ENCODE assay signal across 8 mouse cellular contexts in genomic region chr11:119022068-119022894, GRCm38 (mm10). TPM values are rescaled to one million over a fixed set of nuclear protein-coding genes. Genes with fewer than 3 reads are reported as not detected.
DNase-seq lines count a peak whose midpoint lies in the region; ATAC-seq and TF ChIP-seq lines count a peak whose summit lies in the region.

No protein-coding gene starts in this region.

- DNase-seq in kidney, adult 2 months: no peak
- DNase-seq in kidney, adult 11 months: no peak
- no peak for DNase-seq in midbrain, embryonic 14.5 days
- DNase-seq in left cerebral cortex, adult 8-10 months (ENCODE audit: low spot score in 2 of 2): no peak
- DNase-seq in spleen, postnatal 4 days (ENCODE audit: low spot score in 2 of 2): no peak

- TF ChIP-seq POLR2A in kidney, adult 2 months (IDR thresholded peaks at IDR 0.05; ENCODE audit: low read depth, low read length): no peak
- TF ChIP-seq POLR2A in bone marrow, adult 2 months (IDR thresholded peaks at IDR 0.05; ENCODE audit: borderline replicate concordance, control insufficient read depth, low read depth, low read length): no peak

- 0 out of 2 replicates have a peak, but pooled peaks cover 7% of the 10 kb centered on the region for H3K4me1 ChIP-seq in kidney, adult 2 months (ENCODE audit: control insufficient read depth, insufficient read depth, low read length)
- no peaks in the 10 kb centered on the region for H3K4me1 ChIP-seq in bone marrow, adult 2 months (ENCODE audit: control insufficient read depth, insufficient read depth, low read length)
- H3K4me1 ChIP-seq in hindbrain, embryonic 12.5 days: peaks cover 44% of the 10 kb centered on the region
- peaks cover 35% of the 10 kb centered on the region for H3K4me1 ChIP-seq in midbrain, embryonic 14.5 days (ENCODE audit: control insufficient read depth, insufficient read depth, low read length)

- no peaks in the 10 kb centered on the region for H3K27me3 ChIP-seq in kidney, adult 2 months (replicated peaks; ENCODE audit: control insufficient read depth, insufficient read depth, low read length)
- peaks cover 14% of the 10 kb centered on the region for H3K27me3 ChIP-seq in hindbrain, embryonic 12.5 days
- peaks cover 3% of the 10 kb centered on the region; the same call in 1 of the 2 replicates for H3K27me3 ChIP-seq in midbrain, embryonic 14.5 days (ENCODE audit: control insufficient read depth, insufficient read depth, low read length)

- peak; percentile 33 for TF ChIP-seq CTCF in kidney, adult 2 months (conservative IDR thresholded peaks at IDR 0.05; ENCODE audit: insufficient read depth, insufficient read length, low read depth, low read length)
- peak; percentile 19; the same call in 1 of the 2 replicates for TF ChIP-seq CTCF in bone marrow, adult 2 months (IDR thresholded peaks at IDR 0.05; ENCODE audit: control insufficient read depth, insufficient read depth, low read length)

- no peak; the same call in 1 of the 2 replicates for ATAC-seq in hindbrain, embryonic 12.5 days (ENCODE audit: low FRiP score)
- no peak for ATAC-seq in midbrain, embryonic 14.5 days (ENCODE audit: low FRiP score, low TSS enrichment)
- ATAC-seq in granulocyte monocyte progenitor cell, adult 5-6 weeks (replicated peaks; ENCODE audit: poor library complexity, severe bottlenecking): no peak

- H3K4me3 ChIP-seq in kidney, adult 2 months (ENCODE audit: insufficient read depth, low read depth, low read length): peak overlapping the region; percentile 95
- H3K4me3 ChIP-seq in bone marrow, adult 2 months (replicated peaks; ENCODE audit: control insufficient read depth, low read depth, low read length): peak overlapping the region; percentile 40
- peak overlapping the region; percentile 97 for H3K4me3 ChIP-seq in hindbrain, embryonic 12.5 days
- peak overlapping the region; percentile 98 for H3K4me3 ChIP-seq in midbrain, embryonic 14.5 days (replicated peaks; ENCODE audit: low read depth, low read length)

- peak overlapping the region; percentile 98 for H3K9ac ChIP-seq in hindbrain, embryonic 12.5 days
- H3K9ac ChIP-seq in midbrain, embryonic 14.5 days (replicated peaks; ENCODE audit: low read length): peak overlapping the region; percentile 93

- no peak overlapping the region for H3K27ac ChIP-seq in kidney, adult 2 months (ENCODE audit: insufficient read depth, low read depth, low read length)
- no peak overlapping the region for H3K27ac ChIP-seq in bone marrow, adult 2 months (ENCODE audit: control insufficient read depth, insufficient read depth, low read depth, low read length, poor library complexity)
- peak overlapping the region; percentile 94 for H3K27ac ChIP-seq in hindbrain, embryonic 12.5 days
- H3K27ac ChIP-seq in midbrain, embryonic 14.5 days (replicated peaks; ENCODE audit: low read depth, low read length): peak overlapping the region; percentile 90

- H3K9me3 ChIP-seq in hindbrain, embryonic 12.5 days (replicated peaks): no peaks in the 10 kb centered on the region
- no peaks in the 10 kb centered on the region for H3K9me3 ChIP-seq in midbrain, embryonic 14.5 days (ENCODE audit: control insufficient read depth, low read length)

- H3K36me3 ChIP-seq in kidney, adult 2 months (ENCODE audit: control insufficient read depth, insufficient read depth, low read length): no peaks in the 10 kb centered on the region
- peaks cover 14% of the 10 kb centered on the region for H3K36me3 ChIP-seq in hindbrain, embryonic 12.5 days
- H3K36me3 ChIP-seq in midbrain, embryonic 14.5 days (ENCODE audit: control insufficient read depth, insufficient read depth, low read length): peaks cover 12% of the 10 kb centered on the region

- peak overlapping the region; percentile 96 for H3K4me2 ChIP-seq in hindbrain, embryonic 12.5 days (replicated peaks)
- H3K4me2 ChIP-seq in midbrain, embryonic 14.5 days (ENCODE audit: low read length): peak overlapping the region; percentile 95

- WGBS in kidney, adult 2 months: 5% methylated on average over 42 of the region's 42 CpGs
- WGBS in bone marrow, adult 2 months: 8% methylated on average over 42 of the region's 42 CpGs
- 6% methylated on average over 42 of the region's 42 CpGs for WGBS in hindbrain, embryonic 12.5 days
- 6% methylated on average over 42 of the region's 42 CpGs for WGBS in midbrain, embryonic 14.5 days

RNA-seq across cellular contexts. Expression of gene Cbx2, which starts 0.5 kb away (rescaled TPM):
- 3.5 and 3.9 TPM in 2 replicates for polyA plus RNA-seq in kidney, adult 2 months (2012; rRNA removed)
- polyA plus RNA-seq in bone marrow, adult 2 months (2011; ENCODE audit: insufficient read depth, insufficient read length, low replicate concordance, missing spikeins): 0.34 and 2.8 TPM in 2 replicates
- 60.5 and 62.5 TPM in 2 replicates for polyA plus RNA-seq in hindbrain, embryonic 12.5 days (2016; fragmentation: Nextera tagmentation; extraction: Ambion mirVana)
- polyA plus RNA-seq in midbrain, embryonic 14.5 days (2014; fragmentation: Nextera tagmentation; extraction: Ambion mirVana): 15.6 and 20.7 TPM in 2 replicates
- total RNA-seq in left cerebral cortex, adult 8-10 months (2022): 1 to 10 TPM; 2.2 to 3.3 (median 2.6) TPM
- total RNA-seq in granulocyte monocyte progenitor cell, adult 5-6 weeks (2014; fragmentation: Nextera tagmentation): 0.88 and 5.0 TPM in 2 replicates
- total RNA-seq in granulocyte monocyte progenitor cell, adult 5-6 weeks (2017): 2.1 and 2.6 TPM in 2 replicates

RNA-seq across cellular contexts. Expression of gene Cbx8, which starts 18.5 kb away (rescaled TPM):
- polyA plus RNA-seq in kidney, adult 2 months (2012; rRNA removed): 2.1 and 2.7 TPM in 2 replicates
- polyA plus RNA-seq in bone marrow, adult 2 months (2011; ENCODE audit: insufficient read depth, insufficient read length, low replicate concordance, missing spikeins): 3.3 and 7.4 TPM in 2 replicates
- 9.9 and 11.6 TPM in 2 replicates for polyA plus RNA-seq in hindbrain, embryonic 12.5 days (2016; fragmentation: Nextera tagmentation; extraction: Ambion mirVana)
- polyA plus RNA-seq in midbrain, embryonic 14.5 days (2014; fragmentation: Nextera tagmentation; extraction: Ambion mirVana): 11.5 and 12.4 TPM in 2 replicates
- 10 to 100 TPM in 2 of 4 experiments, 1 to 10 TPM in 2; 7.1 to 16.7 (median 11.1) TPM for total RNA-seq in left cerebral cortex, adult 8-10 months (2022)
- 3.6 TPM in 2 replicates for total RNA-seq in granulocyte monocyte progenitor cell, adult 5-6 weeks (2014; fragmentation: Nextera tagmentation)
- 1.5 and 3.2 TPM in 2 replicates for total RNA-seq in granulocyte monocyte progenitor cell, adult 5-6 weeks (2017)

RNA-seq across cellular contexts. Expression of gene Enpp7, which starts 34.3 kb away (rescaled TPM):
- polyA plus RNA-seq in kidney, adult 2 months (2012; rRNA removed): not detected in 2 replicates
- polyA plus RNA-seq in bone marrow, adult 2 months (2011; ENCODE audit: insufficient read depth, insufficient read length, low replicate concordance, missing spikeins): not detected in 2 replicates
- not detected in 2 replicates for polyA plus RNA-seq in hindbrain, embryonic 12.5 days (2016; fragmentation: Nextera tagmentation; extraction: Ambion mirVana)
- not detected in 2 replicates for polyA plus RNA-seq in midbrain, embryonic 14.5 days (2014; fragmentation: Nextera tagmentation; extraction: Ambion mirVana)
- not detected for total RNA-seq in left cerebral cortex, adult 8-10 months (2022)
- total RNA-seq in granulocyte monocyte progenitor cell, adult 5-6 weeks (2014; fragmentation: Nextera tagmentation): not detected in 2 replicates
- total RNA-seq in granulocyte monocyte progenitor cell, adult 5-6 weeks (2017): not detected in 2 replicates

Comparison
In these comparisons a context has a peak if more than half of its experiments do, and no peak if none do; other contexts are left out.
1. H3K27ac ChIP-seq: peak in hindbrain, embryonic 12.5 days (single experiment) and midbrain, embryonic 14.5 days (single experiment); none in kidney, adult 2 months (single experiment) and bone marrow, adult 2 months (single experiment).
2. H3K4me3 ChIP-seq: peak in every context shown above with its lines; median percentile 98 in midbrain, embryonic 14.5 days; 97 in hindbrain, embryonic 12.5 days; 95 in kidney, adult 2 months; 40 in bone marrow, adult 2 months.